Mouse (Mus musculus) lung, adult 2 months (tissue): ENCODE data around the gene Fam213a. TPM values are rescaled to one million over a fixed set of nuclear protein-coding genes. Genes with fewer than 3 reads are reported as not detected.

Experiments
- DNase-seq: peaks from one replicate; pipeline ENCODE4 v3.0.0; 2022
- H3K4me1 ChIP-seq: fragments of 200-500 bp; 2 replicates; pipeline ENCODE4 v1.6.1; 2011; ENCODE audit warnings: low read length; ENCODE audit not compliant: control insufficient read depth, insufficient read depth
- H3K4me3 ChIP-seq: fragments of 200-500 bp; replicated peaks from 2 replicates; pipeline ENCODE3; 2011; ENCODE audit warnings: low read depth, mild to moderate bottlenecking, control low read depth, low read length; ENCODE audit errors: extremely low read depth
- CTCF ChIP-seq: fragments of 200-500 bp; IDR thresholded peaks from 2 replicates; pipeline ENCODE4 v1.5.1; 2011; ENCODE audit warnings: mild to moderate bottlenecking, low read length, control low read depth; ENCODE audit not compliant: insufficient read depth
- POLR2A ChIP-seq: fragments of 200-500 bp; IDR thresholded peaks from 2 replicates; pipeline ENCODE4 v1.6.1; 2011; ENCODE audit warnings: low read depth, mild to moderate bottlenecking, control low read depth, low read length, borderline replicate concordance; ENCODE audit errors: extremely low read depth
- WGBS: fragments of 180-500 bp; shearing (Covaris S2); methylation state at CpG from one replicate; pipeline ENCODE4 v1.1.7; 2018; 5-methylcytosine and 5-hydroxymethylcytosine counted together
- polyA plus RNA-seq: library from polyadenylated mRNA; depleted of rRNA; stranded (reverse); fragments of >200 nt; gene quantifications from 2 replicates; pipeline ENCODE4 v1.2.3, GENCODE M21; 2012

Fam213a gene
- polyA plus RNA-seq, 1 experiment, result 12.8 TPM

DNA sequence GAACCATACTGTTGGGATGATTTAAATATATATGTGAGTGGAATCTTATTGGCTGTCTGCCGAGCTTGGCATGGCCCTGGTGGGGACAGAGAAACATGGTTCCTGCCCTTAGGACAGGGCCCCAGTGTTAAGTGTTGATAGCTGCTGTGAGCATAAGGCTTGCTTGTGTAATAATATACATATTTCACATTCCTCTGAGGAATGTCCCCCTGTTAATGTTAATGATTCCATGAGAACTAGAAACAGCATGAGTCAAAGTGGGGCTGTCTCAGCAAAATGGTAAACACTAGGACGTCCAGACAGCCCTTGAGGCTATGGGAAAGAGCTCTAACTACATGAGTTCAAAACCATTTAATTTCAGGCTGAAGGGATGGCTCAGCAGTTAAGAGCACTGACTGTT is 26.4 kb downstream of the Fam213a start:
- 62% methylated on average over 2 of the region's 2 CpGs for WGBS
- TF ChIP-seq CTCF (no peak), POLR2A (no peak)
- DNase-seq, result no peak

DNA sequence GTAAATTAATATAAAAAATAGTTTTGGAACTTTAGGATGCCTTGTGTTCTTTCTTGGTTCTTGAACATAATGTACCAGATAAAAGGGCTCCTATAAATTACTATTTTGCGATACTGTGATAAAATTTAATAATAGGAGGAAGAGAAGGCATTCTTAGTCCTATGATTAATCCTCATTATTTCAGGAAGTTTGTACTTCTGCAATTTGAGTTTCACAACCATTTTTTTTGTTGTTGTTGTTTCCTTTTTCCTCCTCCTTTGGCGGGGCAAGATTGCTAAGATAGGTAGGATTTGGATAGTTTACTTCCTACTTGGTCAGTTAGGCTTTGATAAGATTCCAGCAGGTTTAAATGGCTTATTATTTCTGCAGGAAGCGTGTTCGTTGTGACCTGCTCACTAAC is 28.0 kb downstream of the Fam213a start:
- DNase-seq, result no peak
- Histone ChIP-seq H3K4me1 (no peaks in the 10 kb centered on the region), H3K4me3 (no peak overlapping the region)
- TF ChIP-seq CTCF, result no peak
- no peak for TF ChIP-seq POLR2A
- WGBS, result 56% methylated on average over 4 of the region's 4 CpGs

More for the DNA sequence above, 26.4 kb downstream of the Fam213a start:
- Histone ChIP-seq H3K4me3 (no peak overlapping the region), H3K4me1 (no peaks in the 10 kb centered on the region)

DNA sequence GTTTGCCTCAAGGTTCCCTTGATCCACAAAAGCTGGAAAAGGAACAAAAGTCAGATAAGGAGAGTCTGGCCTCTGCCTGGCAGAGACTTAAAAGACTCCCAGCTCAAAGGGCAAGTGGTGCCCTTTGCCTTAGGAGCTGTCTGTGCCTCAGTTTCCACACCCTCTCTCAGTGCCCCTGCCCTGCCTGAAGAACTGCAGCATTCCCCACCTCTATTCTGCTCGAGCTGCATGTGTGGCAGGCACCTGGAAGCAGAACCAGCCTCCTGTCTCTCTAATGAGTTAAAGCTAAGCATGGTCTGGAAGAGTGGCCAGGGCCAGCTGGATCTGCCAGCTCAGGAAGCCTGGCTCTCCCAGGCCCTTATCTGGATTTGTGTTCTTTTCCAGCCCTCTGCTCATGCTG is 33.9 kb downstream of the Fam213a start:
- 72% methylated on average over 1 of the region's 1 CpGs for WGBS

DNA sequence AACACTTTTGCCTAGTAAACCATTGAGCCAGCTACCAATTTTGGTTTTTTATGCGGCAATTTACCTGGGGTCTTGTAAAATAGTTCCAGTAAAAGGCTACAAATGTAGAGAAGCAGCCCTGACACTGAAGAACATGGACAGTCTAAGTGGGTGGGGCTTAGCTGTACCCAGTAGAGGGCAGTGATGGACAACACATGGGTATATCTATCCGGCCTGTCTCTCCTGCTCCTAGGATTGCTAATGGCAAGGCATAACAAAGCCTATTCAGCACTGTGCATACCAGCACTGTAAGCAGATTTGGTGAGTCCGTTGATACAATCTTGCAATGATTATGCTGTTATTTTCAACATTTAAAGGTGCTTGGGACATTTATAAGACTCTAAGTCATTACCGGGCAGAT is 34.6 kb downstream of the Fam213a start:
- TF ChIP-seq CTCF (peak; percentile 62), POLR2A (no peak)
- WGBS, result 51% methylated on average over 4 of the region's 4 CpGs
- no peak for DNase-seq
- Histone ChIP-seq H3K4me3 (no peak overlapping the region), H3K4me1 (no peaks in the 10 kb centered on the region)

More for the DNA sequence above, 33.9 kb downstream of the Fam213a start:
- DNase-seq, result no peak
- no peak overlapping the region for H3K4me3 ChIP-seq
- TF ChIP-seq CTCF (no peak), POLR2A (no peak)
- no peaks in the 10 kb centered on the region for H3K4me1 ChIP-seq

DNA sequence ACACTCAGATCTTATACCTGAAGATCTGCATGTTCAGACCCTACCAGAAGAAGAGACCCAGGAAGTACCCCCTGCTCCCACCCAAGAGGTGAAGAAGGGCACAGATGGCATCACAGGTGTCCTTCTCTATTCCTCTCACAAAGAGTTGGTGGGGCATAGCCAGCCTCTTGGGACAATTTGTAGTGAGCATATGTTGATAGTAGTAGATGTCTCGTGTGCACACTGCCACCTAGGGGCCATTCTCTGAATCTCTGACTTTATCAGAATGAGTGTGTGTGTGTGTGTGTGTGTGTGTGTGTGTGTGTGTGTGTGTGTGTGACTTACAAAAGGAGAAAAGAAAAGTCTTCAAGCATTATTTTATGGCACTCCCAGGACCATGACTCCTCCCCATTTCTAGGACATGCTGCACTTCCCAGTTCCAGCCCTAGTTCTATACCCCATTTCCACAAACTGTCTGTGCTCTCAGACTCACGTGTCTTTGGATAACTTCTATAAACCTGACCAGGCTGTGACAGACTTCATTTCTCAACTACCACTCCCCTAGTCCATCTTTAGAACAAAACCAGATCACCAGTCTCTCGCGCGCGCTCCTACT is 38.4 kb downstream of the Fam213a start:
- peak; percentile 59 for DNase-seq
- Histone ChIP-seq H3K4me1 (no peaks in the 10 kb centered on the region), H3K4me3 (no peak overlapping the region)
- whole genome bisulfite sequencing, result 75% methylated on average over 6 of the region's 6 CpGs
- TF ChIP-seq CTCF (no peak), POLR2A (no peak)

DNA sequence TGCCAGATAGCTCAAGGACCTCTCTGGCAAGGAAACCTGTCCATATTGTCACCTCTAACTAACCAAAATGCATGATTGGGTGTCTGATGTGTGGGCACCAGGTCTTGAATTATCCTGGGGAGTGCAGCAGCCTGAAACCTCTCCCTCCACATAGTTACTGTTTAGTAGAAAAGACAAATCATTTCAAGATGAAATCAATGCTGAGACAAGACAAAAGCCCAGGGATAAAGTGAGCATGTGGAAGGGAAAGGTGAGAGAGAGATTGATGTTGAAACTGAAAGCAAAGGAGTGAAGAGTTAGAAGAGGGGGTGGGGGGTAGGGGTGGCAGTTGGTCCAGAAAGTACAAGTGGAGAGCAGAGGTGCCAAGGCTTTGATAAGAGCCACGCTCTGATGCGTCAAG is 45.5 kb downstream of the Fam213a start:
- WGBS, result 84% methylated on average over 2 of the region's 2 CpGs
- TF ChIP-seq CTCF, result no peak
- TF ChIP-seq POLR2A, result no peak
- Histone ChIP-seq H3K4me3 (no peak overlapping the region), H3K4me1 (peaks cover 13% of the 10 kb centered on the region)
- DNase-seq, result no peak

DNA sequence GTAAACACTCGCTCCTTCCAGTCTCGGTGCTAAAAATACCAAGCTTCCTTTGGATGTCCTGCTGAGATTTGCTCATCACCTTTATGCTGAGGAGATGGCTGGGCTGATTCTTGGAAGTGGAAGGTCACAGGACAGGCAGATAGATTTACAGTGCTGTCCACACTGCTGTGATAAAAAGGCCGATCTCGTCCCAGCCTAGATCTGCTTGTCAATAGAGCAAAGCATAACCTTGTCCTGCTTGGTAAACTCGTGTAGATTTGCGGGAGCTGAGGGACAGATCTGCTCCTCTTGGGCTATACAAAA is 46.0 kb downstream of the Fam213a start:
- 10% methylated on average over 6 of the region's 6 CpGs for WGBS
- DNase-seq, result no peak
- TF ChIP-seq CTCF (no peak), POLR2A (no peak)
- peaks cover 18% of the 10 kb centered on the region for H3K4me1 ChIP-seq
- peak overlapping the region; percentile 81 for H3K4me3 ChIP-seq

DNA sequence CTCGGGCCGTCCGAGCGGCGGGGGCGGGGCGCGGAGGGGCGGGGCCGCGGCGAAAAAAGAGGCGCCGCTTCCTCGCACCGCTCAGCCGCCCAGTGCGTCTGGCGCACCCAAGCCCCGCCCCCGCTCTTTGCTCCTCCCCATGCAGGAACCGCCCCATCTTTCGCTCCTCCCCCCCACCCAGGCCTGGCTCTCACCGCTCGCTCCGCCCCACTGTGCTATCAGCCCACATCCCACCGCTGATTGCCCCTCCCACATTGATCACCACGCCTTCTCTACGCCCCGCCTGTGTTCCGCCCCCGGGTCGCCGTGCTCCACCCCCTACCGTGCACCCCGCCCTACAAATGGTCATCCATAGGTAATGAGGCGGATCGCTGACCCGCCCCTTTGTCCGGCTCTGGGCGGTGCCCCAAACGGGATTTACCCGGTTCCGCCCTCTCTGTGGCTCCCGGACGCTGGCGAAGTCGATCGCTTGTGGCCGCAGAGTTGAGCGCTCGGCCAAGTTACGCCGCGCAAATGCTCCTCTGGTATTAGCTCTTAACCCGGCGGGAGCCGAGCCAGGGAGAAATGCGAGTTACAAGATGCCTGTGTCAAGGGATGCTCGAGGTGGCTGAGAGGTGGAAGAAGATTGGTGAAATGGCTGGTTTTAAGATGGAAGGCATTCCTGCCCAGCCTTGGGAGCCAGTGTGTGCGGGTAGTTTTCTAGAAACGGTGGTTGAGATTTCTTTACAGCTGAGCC is 46.6 kb downstream of the Fam213a start:
- under 1% methylated on average over 55 of the region's 62 CpGs for WGBS
- TF ChIP-seq POLR2A, result peak; percentile 53; the same call in 1 of the 2 replicates
- no peak for TF ChIP-seq CTCF
- H3K4me1 ChIP-seq, result peaks cover 22% of the 10 kb centered on the region
- H3K4me3 ChIP-seq, result peak overlapping the region; percentile 86
- peak; percentile 99 for DNase-seq

DNA sequence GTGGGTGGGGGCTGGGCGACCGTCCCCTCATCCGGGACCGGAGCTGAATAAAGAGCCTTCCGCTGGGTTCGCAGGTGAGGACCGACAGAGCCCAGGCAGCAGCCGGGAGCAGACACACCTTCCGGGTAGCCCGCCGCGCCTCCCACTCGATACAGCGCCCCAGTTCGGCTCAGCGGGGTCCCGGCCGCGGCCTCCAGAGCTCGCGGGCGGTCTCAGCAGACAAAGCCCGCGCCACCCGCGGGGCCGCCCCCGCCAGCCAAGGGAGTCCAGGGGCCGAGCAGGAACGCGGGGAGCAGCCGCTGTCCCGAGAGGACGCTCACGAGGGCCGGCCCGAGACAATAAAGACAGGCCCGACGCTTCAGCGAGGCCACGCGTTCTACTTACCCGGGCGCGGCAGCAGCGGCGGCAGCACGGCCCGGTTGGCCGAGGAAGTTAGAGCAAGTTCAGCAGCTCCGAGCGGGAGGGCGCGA is 47.2 kb downstream of the Fam213a start, which contains the start of gene Tspan14:
Gene Tspan14, minus strand, starts transcription at position 416 of the 470 bp plus-strand sequence.
- Histone ChIP-seq H3K4me1 (peaks cover 22% of the 10 kb centered on the region), H3K4me3 (peak within 1 kb of the TSS; percentile 86)
- no peak for TF ChIP-seq CTCF
- peak; percentile 75; the same call in 1 of the 2 replicates for TF ChIP-seq POLR2A
- WGBS, result under 1% methylated on average over 52 of the region's 54 CpGs
- DNase-seq, result no peak
